Mouse (Mus musculus): Measurements from ENCODE around the gene Cavin1. TPM values are rescaled to one million over a fixed set of nuclear protein-coding genes. Genes with fewer than 3 reads are reported as not detected.

Cavin1 gene
- total RNA-seq, 2 experiments from 2014 or later = 17.9 to 20.9 TPM

DNA sequence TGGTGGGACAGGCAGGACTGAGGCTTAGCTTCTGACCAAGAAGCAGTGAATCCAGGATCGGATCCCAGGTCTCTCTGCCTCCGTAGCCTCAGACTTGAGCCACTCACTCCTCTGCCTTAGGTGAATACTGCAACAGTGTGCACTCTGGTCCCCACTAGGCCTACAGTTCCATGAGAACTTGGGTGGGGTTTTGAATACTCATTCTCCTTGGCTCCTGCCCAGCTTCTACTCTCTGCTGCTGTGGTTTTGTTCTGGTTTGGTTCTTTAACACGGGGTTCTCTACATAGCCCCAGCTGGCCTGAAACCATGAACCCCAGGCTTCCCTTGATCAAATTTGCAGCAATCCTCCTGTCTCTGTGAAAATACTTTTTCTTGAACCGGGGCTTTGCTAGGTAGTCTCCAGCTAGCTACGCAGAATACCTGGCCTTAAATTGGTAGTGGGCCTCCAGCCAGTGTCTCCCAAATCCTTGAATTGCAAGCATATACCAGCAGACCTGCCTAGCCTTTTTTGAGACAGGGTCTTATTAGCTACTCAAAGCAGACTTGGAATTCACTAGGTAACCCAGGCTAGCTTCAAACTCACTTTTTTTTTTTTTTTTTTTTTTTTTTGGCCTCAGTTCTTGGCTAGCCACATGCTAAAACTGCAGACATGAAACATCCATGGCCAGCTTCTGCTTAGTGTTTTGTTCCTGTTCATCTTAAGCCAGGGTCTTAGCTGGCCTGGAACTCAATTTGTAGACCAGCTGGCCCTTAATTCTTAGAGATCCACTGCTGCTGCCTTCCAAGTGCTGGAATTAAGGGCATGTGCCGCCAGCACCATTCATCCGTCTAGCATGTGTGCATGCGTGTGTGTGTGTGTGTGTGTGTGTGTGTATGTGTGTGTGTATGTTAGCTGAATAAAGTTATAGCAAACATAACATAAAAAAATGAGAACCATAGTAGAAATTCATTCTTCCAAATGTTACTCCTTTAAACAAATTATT, 35.0 kb downstream of the Cavin1 start:
- intact Hi-C loops (cut with DNase I) = no loop called here
- no peak for DNase-seq (ENCODE audit: extremely low spot score in 1 of 2, low spot score in 2 of 2)

DNA sequence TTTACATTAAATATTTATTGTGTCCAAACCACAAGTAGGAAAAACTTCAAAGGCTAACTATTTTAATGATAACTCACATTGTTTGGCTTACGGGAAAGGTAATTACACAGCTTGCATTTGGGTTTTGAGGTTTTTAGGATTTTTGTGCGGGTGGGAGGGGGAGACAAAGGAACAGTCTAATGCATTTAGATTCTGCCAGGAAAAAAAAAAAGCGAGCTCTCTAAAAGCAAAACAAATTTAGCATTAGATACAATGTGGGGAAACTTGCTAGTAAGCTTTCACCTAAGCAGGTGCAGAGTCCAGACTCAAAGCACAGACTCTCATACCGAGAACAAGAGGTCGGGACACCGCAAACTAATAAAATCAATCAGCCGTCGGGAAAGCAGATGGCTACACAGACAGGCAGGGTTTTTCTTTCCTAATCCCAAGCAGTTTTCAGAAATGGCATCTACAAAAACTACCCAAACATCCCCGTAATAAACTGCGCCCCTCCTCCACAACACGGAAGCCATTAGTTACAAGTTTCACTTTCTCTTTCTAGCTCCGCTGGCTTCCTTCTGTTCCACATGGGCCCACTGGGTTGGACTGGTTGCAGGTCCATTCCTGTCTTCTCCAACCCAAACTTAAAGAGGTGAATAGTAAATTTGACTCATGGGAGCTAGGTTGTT, 39.3 kb downstream of the Cavin1 start:
- DNase-seq (ENCODE audit: extremely low spot score in 1 of 2, low spot score in 2 of 2) = no peak
- intact Hi-C loops (cut with DNase I) = no loop called here

DNA sequence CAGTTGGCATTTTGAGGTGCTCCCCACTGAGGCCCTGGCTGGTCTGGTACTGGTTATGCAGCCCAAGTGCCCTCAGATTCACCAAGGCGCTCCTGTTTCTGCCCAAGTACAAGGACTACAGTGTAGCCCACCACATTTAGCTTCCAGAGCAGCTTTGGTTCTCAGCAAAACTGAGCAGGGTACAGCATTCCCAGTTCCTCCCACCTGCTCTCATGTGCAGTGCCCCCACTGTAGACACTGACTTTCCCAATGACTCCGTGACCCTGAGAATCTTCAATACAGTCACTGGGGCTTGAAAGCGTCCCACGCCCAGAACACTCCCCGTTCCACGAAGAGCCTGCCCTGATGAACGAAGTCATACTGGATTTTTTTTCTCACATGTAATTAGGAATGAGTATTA, 40.1 kb downstream of the Cavin1 start:
- intact Hi-C loops (cut with DNase I) = no loop called here
- no peak for DNase-seq (ENCODE audit: extremely low spot score in 1 of 2, low spot score in 2 of 2)

DNA sequence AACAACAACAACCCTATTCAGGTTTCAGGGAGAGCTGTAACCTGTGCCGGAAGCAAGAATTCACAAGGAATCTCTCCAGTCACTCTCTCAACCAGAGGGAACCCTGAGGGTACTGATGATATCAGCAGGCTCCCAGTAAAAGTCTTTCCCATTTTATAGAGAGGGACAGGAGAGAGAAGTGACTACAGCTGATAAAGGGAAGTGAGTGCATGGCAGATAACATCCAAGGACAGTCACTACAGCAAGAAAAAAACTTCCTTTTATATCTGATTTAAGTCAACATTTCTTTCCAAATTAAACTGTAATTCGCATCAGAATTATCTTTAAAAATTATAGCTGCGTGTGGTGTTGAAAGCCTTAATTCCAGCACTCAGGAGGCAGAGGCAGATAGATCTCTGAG, 43.3 kb downstream of the Cavin1 start:
- intact Hi-C loops (cut with DNase I) = no loop called here
- DNase-seq (ENCODE audit: extremely low spot score in 1 of 2, low spot score in 2 of 2) = no peak

DNA sequence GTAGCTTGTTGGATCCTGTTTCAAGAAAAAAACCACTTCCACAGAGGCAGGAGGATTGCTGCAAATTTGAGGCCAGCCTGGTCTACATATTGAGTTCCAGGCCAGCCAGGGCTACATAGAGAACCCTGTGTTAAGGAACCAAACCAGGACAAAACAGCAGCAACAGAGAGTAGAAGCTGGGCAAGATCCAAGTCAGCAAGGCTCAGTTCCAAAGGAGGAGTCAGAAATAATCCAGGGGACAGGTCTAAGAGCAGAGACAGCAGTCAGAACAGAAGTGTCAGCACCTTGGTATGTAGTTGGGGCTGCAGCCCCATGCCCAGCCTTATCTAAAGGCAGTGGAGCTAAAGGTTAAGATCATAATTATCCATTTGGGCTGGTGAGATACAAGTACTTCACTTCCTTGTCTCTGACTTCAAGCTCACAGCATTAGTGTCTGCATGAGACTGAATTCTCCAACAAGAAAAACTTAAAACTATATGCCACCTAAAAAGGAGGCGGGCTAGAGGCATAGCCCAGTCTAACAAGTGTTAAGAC, 46.2 kb downstream of the Cavin1 start:
- no peak for DNase-seq (ENCODE audit: extremely low spot score in 1 of 2, low spot score in 2 of 2)
- intact Hi-C loops (cut with DNase I) = no loop called here

DNA sequence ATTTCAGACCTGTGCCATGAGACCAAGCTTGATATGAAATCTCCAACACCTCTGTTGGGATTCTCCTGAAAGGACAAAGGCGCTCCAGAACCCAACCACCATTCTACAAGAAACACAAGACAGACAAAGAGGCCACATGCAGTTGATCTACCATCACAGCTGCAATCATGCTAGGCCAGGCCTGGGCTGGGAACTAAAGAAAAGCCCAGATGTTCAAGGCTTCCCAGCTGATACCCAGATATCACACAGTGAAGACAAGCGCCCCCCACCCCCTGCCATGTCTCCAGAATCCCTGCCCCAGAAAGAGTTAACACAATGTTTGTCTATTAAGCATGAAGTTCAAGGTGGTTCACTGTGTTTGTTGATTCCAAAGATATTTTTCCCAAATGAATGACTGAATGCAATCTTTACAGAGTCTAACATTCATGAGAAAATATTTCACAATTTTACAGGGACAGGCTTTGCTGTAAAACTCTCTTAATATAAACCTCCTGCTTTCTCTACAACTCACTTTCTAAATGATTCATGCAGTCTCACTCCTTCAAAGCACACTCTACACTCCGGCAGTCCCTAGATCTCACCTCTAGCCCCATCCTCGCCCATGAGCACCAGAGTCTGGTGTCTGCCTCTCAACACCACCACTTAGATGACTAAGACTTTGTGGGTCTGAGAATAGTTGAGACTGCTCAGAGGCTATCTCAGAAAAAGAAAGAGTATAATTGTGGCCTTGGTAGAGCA, 49.6 kb downstream of the Cavin1 start:
- intact Hi-C loops (cut with DNase I) = no loop called here
- no peak for DNase-seq (ENCODE audit: extremely low spot score in 1 of 2, low spot score in 2 of 2)

DNA sequence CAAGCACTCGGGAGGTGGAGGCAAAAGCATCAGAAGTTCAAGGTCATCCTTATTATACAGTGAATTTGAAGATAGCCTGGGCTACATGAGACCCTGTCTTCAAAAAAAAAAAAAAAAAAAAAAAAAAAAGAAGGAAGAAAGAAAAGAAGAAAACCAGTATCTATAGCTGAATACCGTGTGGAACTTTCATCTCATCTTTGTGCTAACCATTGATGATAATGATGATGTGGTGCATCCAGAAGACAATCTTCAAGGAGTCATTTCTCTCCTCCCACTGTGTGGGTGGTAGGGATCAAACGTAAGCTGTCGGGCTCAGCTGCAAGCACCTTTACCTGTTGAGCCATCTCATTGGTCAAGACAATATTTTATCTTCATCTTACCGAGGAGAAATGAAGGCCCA, 52.7 kb downstream of the Cavin1 start:
- intact Hi-C loops (cut with DNase I) = no loop called here
- no peak for DNase-seq (ENCODE audit: extremely low spot score in 1 of 2, low spot score in 2 of 2)

DNA sequence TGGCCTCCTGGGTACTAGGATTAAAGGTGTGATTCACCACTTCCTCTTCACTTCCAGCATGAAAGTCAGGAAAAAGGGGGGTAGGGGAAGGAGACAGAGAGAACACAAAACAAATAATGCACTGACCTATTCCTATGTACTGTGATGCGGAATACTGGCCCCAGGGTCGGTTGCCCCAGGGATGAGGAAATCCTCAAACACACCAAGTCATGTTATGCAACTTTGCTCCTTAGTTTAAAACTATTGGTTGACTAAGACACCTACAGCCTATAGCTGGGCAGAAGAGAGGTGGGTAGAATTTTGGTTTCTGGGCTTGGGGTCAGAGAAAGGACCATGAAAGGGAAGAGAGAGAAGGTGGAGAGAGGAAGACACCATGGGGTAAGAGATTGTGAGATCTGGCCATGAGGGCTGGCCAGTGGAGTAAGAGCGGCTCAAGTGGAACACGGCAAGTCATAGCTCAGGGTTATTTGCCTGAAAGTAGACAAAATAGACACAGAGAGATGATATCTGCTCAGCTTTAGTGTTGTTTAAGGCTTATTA, 54.2 kb downstream of the Cavin1 start:
- no peak for DNase-seq (ENCODE audit: extremely low spot score in 1 of 2, low spot score in 2 of 2)
- intact Hi-C loops (cut with DNase I) = no loop called here

DNA sequence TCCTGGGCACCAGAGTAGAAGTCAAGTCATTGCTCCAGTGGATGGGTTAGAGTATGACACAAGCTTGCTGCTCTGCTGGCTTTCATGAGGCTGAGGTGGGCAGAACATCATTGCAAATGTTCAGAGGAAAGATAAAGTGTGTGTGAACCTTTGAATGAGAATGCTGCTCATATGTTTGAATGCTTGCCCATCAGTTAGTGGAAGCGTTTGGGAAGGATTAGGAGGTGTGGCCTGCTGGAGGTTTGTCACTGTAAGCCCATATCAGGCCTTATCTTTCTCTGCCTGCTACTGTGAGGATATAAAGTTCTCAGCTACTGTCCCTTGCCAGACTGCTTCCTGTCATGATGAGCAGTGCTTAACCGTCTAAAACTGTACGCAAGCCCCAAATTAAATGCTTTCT, 55.6 kb downstream of the Cavin1 start:
- DNase-seq (ENCODE audit: extremely low spot score in 1 of 2, low spot score in 2 of 2) = no peak
- intact Hi-C loops (cut with DNase I) = no loop called here

DNA sequence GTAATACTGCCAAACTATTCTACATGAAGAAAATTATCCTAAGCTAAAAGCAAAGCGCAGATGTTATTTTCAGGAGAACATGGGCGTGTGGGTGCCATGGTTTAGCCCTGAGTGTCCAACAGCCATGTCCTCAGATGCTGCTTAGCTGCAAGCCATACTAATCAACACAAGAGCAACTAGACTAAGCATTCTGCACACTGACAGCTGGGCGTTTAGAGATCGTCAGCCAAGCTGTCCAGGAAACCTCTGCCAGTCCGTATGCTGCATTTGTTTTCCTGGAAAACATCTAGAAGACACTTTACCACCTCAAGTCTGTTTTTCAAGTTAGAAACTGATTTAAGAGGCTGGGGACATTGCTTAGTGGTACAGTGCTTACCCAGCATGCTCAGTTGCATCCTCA, 56.3 kb downstream of the Cavin1 start:
- DNase-seq (ENCODE audit: extremely low spot score in 1 of 2, low spot score in 2 of 2) = no peak
- intact Hi-C loops (cut with DNase I) = no loop called here

DNA sequence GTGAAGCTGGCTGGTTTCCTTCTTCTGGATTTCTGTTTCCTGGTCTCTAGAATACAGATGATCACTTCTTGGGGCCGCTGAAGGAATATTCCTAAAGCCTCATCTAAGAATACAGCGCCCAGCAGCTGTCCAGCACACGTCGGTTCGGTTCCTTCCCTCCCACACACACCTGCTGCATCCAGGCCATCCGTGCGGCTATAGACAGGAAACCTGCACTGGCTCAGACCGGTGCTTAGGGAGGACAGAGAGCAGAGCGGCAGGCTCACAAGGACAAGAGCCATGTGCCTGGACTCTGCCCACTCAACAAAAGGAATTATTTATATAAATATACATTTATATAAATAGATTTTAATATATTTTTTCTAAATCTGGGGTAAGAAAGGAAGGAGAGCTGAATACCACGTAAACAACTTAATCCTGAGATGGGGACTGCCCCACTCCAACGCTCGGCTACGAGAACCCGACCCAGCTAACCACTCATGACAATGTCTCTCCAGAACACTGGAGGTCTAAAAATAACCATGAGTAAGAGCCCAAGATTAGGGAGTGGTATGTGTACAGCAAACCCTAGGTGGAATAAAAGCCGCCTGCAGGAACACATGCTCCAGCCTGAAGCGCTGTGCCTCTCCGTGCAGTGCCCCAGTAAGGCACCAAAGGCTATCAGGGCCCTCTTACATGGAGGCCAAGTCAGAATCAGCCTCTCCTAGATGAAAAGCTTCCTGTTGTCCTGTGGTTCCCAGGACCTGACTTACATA, 58.1 kb downstream of the Cavin1 start:
- DNase-seq (ENCODE audit: extremely low spot score in 1 of 2, low spot score in 2 of 2) = no peak
- intact Hi-C loops (cut with DNase I) = no loop called here

DNA sequence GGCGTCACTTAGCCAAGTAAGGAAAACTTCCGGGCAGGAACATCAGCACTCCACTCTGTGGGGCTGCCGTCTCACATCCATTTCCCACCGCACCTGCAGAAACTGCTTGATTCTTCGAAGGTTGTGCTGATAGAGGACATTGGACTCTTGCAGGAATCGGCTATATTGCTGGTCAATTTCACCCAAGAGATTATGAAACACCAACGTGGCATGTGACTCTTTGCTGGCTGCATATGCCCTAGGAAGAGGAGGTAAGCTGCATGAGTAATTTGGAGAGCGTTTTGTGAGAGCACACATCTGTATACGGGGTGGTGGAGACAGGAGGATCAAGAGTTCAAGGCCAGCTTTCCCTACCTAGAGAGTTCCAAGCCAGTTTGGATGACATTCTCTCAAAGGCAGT, 62.1 kb downstream of the Cavin1 start:
- no peak for DNase-seq (ENCODE audit: extremely low spot score in 1 of 2, low spot score in 2 of 2)

DNA sequence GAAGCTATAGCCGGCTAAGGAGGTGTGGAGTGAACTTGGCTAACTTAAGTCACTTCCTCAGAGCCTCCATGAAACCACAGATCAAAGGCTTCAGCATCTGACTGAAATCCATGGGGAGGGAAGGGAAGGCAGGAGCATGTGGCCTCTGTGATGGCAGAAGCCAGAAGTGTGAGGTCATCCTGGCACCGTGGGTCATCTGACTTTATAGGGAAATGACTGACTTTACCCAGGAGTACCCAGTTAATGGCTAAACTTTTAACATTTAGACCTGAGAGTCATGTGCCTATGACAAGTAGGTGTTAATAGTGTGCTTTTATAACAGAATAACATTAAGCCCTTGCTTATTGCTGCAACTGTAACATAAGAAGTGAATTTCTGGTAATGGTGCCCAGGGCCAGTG, 62.6 kb downstream of the Cavin1 start:
- intact Hi-C loops (cut with DNase I) = no loop called here

More for the DNA sequence above, 62.1 kb downstream of the Cavin1 start:
- intact Hi-C loops (cut with DNase I) = no loop called here

DNA sequence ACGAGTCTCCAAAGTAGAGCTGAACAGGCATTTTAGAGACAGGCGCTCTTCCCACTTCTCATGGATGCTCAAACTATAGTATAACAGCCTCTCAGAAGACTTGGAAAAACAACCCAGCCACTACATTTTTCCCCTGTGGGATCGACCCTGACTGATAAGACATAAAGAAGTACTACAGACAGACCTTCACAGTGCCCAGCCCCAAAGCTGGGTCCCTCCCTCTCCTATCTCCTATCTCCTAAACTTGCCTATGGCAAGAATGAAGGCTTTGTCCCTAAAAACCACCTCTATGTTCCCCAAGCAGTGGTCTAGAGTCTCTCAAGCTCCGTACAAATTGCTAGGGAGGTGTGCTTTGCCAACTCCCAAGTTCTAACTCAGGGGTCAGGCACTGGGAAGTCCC, 63.8 kb downstream of the Cavin1 start:
- intact Hi-C loops (cut with DNase I) = no loop called here
- no peak for DNase-seq (ENCODE audit: extremely low spot score in 1 of 2, low spot score in 2 of 2)

More for the DNA sequence above, 62.6 kb downstream of the Cavin1 start:
- DNase-seq (ENCODE audit: extremely low spot score in 1 of 2, low spot score in 2 of 2) = no peak

Other genes with a start within 250 kb of the Cavin1 start
- gene Rab5c, start 232.7 kb downstream of the Cavin1 start, total RNA-seq (2021) = 100 to 1,000 TPM; 162 to 167 TPM
- 1 to 10 TPM; 7.8 to 9.5 TPM for gene Kcnh4, start 210.9 kb downstream of the Cavin1 start, total RNA-seq (2021)
- under 1 TPM in 1 of 2 experiments, not detected in 1; 0.86 TPM for gene Hcrt, start 208.0 kb downstream of the Cavin1 start, total RNA-seq (2021)
- 1 to 10 TPM; 5.9 to 7.6 TPM for gene Ghdc, start 199.9 kb downstream of the Cavin1 start, total RNA-seq (2021)
- 10 to 100 TPM; 12.4 to 13.4 TPM for gene Stat5b, start 120.2 kb downstream of the Cavin1 start, total RNA-seq (2021)
- 1 to 10 TPM; 2.0 to 3.4 TPM for gene Stat5a, start 111.5 kb downstream of the Cavin1 start, total RNA-seq (2021)
- gene Stat3, start 31.3 kb downstream of the Cavin1 start, total RNA-seq (2021) = 10 to 100 TPM; 32.1 to 36.7 TPM
- gene Atp6v0a1, start 38.6 kb upstream of the Cavin1 start, total RNA-seq (2021) = 100 to 1,000 TPM; 435 to 454 TPM
- 10 to 100 TPM in 1 of 2 experiments, 1 to 10 TPM in 1; 9.4 to 10.2 TPM for gene Naglu, start 99.1 kb upstream of the Cavin1 start, total RNA-seq (2021)
- gene Hsd17b1, start 107.5 kb upstream of the Cavin1 start, total RNA-seq (2021) = under 1 TPM; 0.43 to 0.79 TPM
- 10 to 100 TPM; 32.3 to 32.4 TPM for gene Coasy, start 111.7 kb upstream of the Cavin1 start, total RNA-seq (2021)
- gene Mlx, start 116.4 kb upstream of the Cavin1 start, total RNA-seq (2021) = 10 to 100 TPM; 52.8 to 55.8 TPM
- gene Psmc3ip, start 124.5 kb upstream of the Cavin1 start, total RNA-seq (2021) = 1 to 10 TPM; 4.4 to 4.8 TPM
- gene Retreg3, start 149.0 kb upstream of the Cavin1 start, total RNA-seq (2021) = 10 to 100 TPM; 54.5 to 55.0 TPM
- 10 to 100 TPM; 45.6 to 49.6 TPM for gene Tubg1, start 149.1 kb upstream of the Cavin1 start, total RNA-seq (2021)
- gene Tubg2, start 185.0 kb upstream of the Cavin1 start, total RNA-seq (2021) = 10 to 100 TPM; 46.6 to 48.8 TPM
- gene Cntnap1, start 199.6 kb upstream of the Cavin1 start, total RNA-seq (2021) = 10 to 100 TPM; 44.2 to 54.1 TPM
- 1 to 10 TPM; 5.9 to 8.0 TPM for gene Plekhh3, start 200.5 kb upstream of the Cavin1 start, total RNA-seq (2021)
- gene Ccr10, start 204.6 kb upstream of the Cavin1 start, total RNA-seq (2021) = under 1 TPM in 1 of 2 experiments, not detected in 1; 0.41 TPM